Mouse (Mus musculus) bone marrow, adult 2 months (tissue): ENCODE measurements around the gene Gm20518.

Experiments used
- CTCF ChIP-seq: fragments of 200-500 bp; IDR thresholded peaks from 2 replicates; pipeline ENCODE4 v1.5.1; 2011; ENCODE audit warnings: low read length, control low read depth; ENCODE audit not compliant: control insufficient read depth, insufficient read depth
- POLR2A ChIP-seq: fragments of 200-500 bp; IDR thresholded peaks from 2 replicates; pipeline ENCODE4 v1.6.1; 2011; ENCODE audit warnings: low read depth, mild to moderate bottlenecking, control low read depth, low read length, borderline replicate concordance; ENCODE audit not compliant: control insufficient read depth

DNA sequence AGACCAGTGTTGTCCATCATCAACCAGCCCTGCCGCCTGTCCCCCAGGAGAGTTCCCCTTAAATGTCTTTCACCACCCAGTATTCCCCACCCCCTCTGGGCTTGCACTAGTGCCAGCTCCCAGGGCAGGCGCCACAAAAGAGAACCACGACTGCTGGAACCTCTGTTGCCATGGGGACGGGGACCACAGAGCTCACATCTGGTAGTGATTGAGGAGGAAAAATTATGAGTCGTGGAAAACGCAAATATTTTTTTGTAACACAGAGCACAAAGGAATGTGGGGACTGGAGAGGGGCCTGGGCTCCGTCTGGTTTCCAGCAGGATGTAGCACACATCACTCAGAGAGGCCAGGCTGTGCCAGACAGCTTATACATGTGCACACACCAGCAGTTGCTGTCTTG is 81.8 kb downstream of the Gm20518 start:
- no peak for TF ChIP-seq CTCF
- no peak for TF ChIP-seq POLR2A
